Mouse (Mus musculus): ENCODE measurements around the gene Rufy4. TPM values are rescaled to one million over a fixed set of nuclear protein-coding genes. Genes with fewer than 3 reads are reported as not detected.

The Rufy4 gene
- polyA plus RNA-seq, 1 experiment from 2014 or later = 0.57 TPM

GRCm38 (mm10) chr1:74109670-74110069 is 15.7 kb upstream of the Rufy4 start:
- WGBS = 39% methylated on average over 2 of the region's 2 CpGs
- Histone ChIP-seq H3K9me3 (no peaks in the 10 kb centered on the region), H3K4me2 (no peak overlapping the region), H3K9ac (no peak overlapping the region), H3K36me3 (no peaks in the 10 kb centered on the region), H3K27me3 (no peaks in the 10 kb centered on the region), H3K4me1 (replicated peaks) (peaks cover 53% of the 10 kb centered on the region), H3K27ac (peak overlapping the region; percentile 15; the same call in 1 of the 2 replicates), H3K4me3 (no peak overlapping the region)
- no peak for ATAC-seq (ENCODE audit: low FRiP score)

DNA sequence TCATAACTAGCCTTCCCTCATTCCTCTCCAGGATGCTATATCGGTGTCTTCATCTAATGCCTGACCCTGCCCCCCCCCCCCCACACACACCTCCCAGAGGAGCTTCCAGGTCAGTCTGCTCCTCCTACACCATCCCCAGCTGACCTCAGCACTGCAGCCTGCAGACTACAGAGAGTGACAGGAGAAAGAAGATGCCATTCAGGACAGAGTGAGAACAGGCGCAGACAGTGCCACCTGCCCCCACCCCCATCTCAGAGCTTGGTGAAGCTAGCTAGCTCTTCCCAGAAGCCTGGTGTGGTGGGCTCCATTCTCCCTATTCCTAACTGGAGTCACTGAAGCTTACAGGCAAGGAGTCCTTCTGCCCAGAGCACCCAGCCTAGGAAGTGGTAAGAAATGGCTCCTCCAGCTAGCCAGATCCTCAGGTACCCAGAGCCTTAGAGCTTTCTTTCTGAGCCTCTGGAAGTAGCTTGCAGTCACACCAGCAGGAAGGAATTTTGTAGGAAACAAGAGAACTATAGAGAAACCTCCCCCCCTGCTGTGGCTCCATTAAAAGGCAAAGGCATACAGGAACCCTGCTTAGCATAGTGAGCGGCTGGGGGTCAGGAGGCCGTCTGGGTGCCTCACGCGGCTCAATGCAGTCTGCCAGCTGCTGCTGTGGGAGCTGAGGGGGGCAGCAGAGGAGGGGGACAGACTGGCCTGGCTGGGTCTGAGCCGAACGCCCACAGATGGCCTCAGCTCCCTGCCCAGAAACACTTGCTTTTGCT is 14.2 kb upstream of the Rufy4 start:
- Histone ChIP-seq H3K4me1 (replicated peaks) (peaks cover 48% of the 10 kb centered on the region), H3K9ac (0 out of 2 replicates have a peak overlapping the region, but pooled peaks have one; percentile 24), H3K4me2 (no peak overlapping the region), H3K9me3 (no peaks in the 10 kb centered on the region), H3K27ac (peak overlapping the region; percentile 85), H3K4me3 (no peak overlapping the region), H3K27me3 (no peaks in the 10 kb centered on the region), H3K36me3 (no peaks in the 10 kb centered on the region)
- ATAC-seq (ENCODE audit: low FRiP score) = peak; percentile 85
- 3% methylated on average over 8 of the region's 8 CpGs for WGBS

DNA sequence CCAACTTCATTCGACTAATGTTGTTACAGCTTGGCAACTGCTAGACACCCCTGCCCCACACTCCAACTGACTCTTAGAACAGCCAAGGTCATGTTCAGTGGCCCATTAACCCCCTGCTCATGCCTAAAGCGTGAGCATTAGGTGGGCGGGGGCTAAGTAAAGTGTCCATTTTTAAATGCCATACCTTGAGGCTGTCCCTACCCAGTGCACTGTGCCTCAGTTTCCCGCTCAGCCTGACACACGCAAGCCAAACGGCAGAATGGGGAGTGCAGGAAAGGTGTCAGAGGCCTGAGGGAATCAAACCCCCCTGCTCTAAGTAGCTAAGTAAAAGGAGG is 13.7 kb upstream of the Rufy4 start:
- 11% methylated on average over 6 of the region's 6 CpGs for WGBS
- no peak overlapping the region for H3K4me2 ChIP-seq
- H3K27ac ChIP-seq = peak overlapping the region; percentile 85
- no peak overlapping the region for H3K4me3 ChIP-seq
- H3K9me3 ChIP-seq = no peaks in the 10 kb centered on the region
- no peaks in the 10 kb centered on the region for H3K27me3 ChIP-seq
- no peaks in the 10 kb centered on the region for H3K36me3 ChIP-seq
- no peak overlapping the region for H3K9ac ChIP-seq
- ATAC-seq (ENCODE audit: low FRiP score) = no peak
- peaks cover 44% of the 10 kb centered on the region for H3K4me1 ChIP-seq (replicated peaks)

- Histone ChIP-seq H3K4me3 (no peak overlapping the region), H3K27ac (peak overlapping the region; percentile 18; the same call in 1 of the 2 replicates), H3K9ac (no peak overlapping the region), H3K9me3 (no peaks in the 10 kb centered on the region), H3K4me2 (no peak overlapping the region), H3K27me3 (no peaks in the 10 kb centered on the region), H3K36me3 (no peaks in the 10 kb centered on the region), H3K4me1 (replicated peaks) (peaks cover 41% of the 10 kb centered on the region)
- WGBS = 60% methylated on average over 3 of the region's 3 CpGs
- ATAC-seq (ENCODE audit: low FRiP score) = no peak
Measured at GRCm38 (mm10) chr1:74113071-74113470, 12.3 kb upstream of the Rufy4 start.

DNA sequence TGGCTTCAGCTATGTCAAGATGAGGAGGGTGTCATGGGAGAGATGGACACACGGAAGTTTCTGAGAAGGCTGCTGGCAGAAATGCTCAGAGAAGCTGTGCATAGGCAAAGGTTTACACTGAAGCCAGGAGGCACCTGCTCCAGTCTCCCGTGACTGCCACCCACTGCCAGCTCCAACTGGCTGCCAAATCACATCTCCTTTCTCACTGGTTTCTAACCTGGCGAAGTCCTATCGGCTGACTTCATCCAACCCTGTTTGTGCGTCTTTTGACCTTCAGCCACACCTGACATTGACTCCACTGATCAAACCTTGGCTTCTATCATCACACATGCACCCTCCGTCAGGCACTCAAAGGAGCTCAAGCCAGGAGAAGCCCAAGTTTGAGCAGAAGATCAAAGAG is 7.5 kb upstream of the Rufy4 start:
- H3K27ac ChIP-seq = no peak overlapping the region
- no peak overlapping the region for H3K4me2 ChIP-seq
- H3K9me3 ChIP-seq = no peaks in the 10 kb centered on the region
- H3K4me1 ChIP-seq (replicated peaks) = peaks cover 38% of the 10 kb centered on the region
- WGBS = 90% methylated on average over 6 of the region's 6 CpGs
- H3K9ac ChIP-seq = no peak overlapping the region
- peaks cover 12% of the 10 kb centered on the region for H3K27me3 ChIP-seq
- ATAC-seq (ENCODE audit: low FRiP score) = no peak
- H3K36me3 ChIP-seq = no peaks in the 10 kb centered on the region
- no peak overlapping the region for H3K4me3 ChIP-seq

GRCm38 (mm10) chr1:74119115-74119514 is 6.2 kb upstream of the Rufy4 start:
- WGBS = 94% methylated on average over 1 of the region's 1 CpGs
- Histone ChIP-seq H3K27ac (no peak overlapping the region), H3K4me3 (no peak overlapping the region), H3K4me1 (replicated peaks) (peaks cover 31% of the 10 kb centered on the region), H3K36me3 (no peaks in the 10 kb centered on the region), H3K9me3 (no peaks in the 10 kb centered on the region), H3K27me3 (peaks cover 23% of the 10 kb centered on the region), H3K9ac (no peak overlapping the region), H3K4me2 (no peak overlapping the region)
- ATAC-seq (ENCODE audit: low FRiP score) = peak; percentile 46; the same call in 1 of the 2 replicates

GRCm38 (mm10) chr1:74121138-74121537 is 4.2 kb upstream of the Rufy4 start:
- 88% methylated on average over 7 of the region's 7 CpGs for WGBS
- no peaks in the 10 kb centered on the region for H3K36me3 ChIP-seq

GRCm38 (mm10) chr1:74121821-74122576 is 3.3 kb upstream of the Rufy4 start:
- Histone ChIP-seq H3K9me3 (no peaks in the 10 kb centered on the region), H3K4me2 (peak overlapping the region; percentile 78), H3K4me1 (replicated peaks) (peaks cover 43% of the 10 kb centered on the region), H3K27me3 (peaks cover 42% of the 10 kb centered on the region), H3K4me3 (no peak overlapping the region; the same call in 1 of the 2 replicates), H3K27ac (0 out of 2 replicates have a peak overlapping the region, but pooled peaks have one; percentile 35), H3K36me3 (no peaks in the 10 kb centered on the region), H3K9ac (no peak overlapping the region)
- WGBS = 34% methylated on average over 9 of the region's 9 CpGs
- ATAC-seq (ENCODE audit: low FRiP score) = no peak

More at GRCm38 (mm10) chr1:74121138-74121537, 4.2 kb upstream of the Rufy4 start:
- peaks cover 39% of the 10 kb centered on the region for H3K27me3 ChIP-seq
- H3K27ac ChIP-seq = no peak overlapping the region
- ATAC-seq (ENCODE audit: low FRiP score) = no peak
- H3K9ac ChIP-seq = no peak overlapping the region
- peaks cover 43% of the 10 kb centered on the region for H3K4me1 ChIP-seq (replicated peaks)
- H3K4me3 ChIP-seq = no peak overlapping the region
- H3K4me2 ChIP-seq = no peak overlapping the region
- no peaks in the 10 kb centered on the region for H3K9me3 ChIP-seq

GRCm38 (mm10) chr1:74123215-74123614 is 2.1 kb upstream of the Rufy4 start:
- peak overlapping the region; percentile 49 for H3K4me3 ChIP-seq
- no peaks in the 10 kb centered on the region for H3K36me3 ChIP-seq
- H3K4me1 ChIP-seq (replicated peaks) = peaks cover 43% of the 10 kb centered on the region
- H3K4me2 ChIP-seq = peak overlapping the region; percentile 78
- no peak overlapping the region for H3K27ac ChIP-seq
- peaks cover 46% of the 10 kb centered on the region for H3K27me3 ChIP-seq
- H3K9ac ChIP-seq = no peak overlapping the region; the same call in 1 of the 2 replicates
- ATAC-seq (ENCODE audit: low FRiP score) = no peak
- 57% methylated on average over 8 of the region's 8 CpGs for WGBS
- no peaks in the 10 kb centered on the region for H3K9me3 ChIP-seq

GRCm38 (mm10) chr1:74124021-74124981 is 1.0 kb upstream of the Rufy4 start, which contains the start of gene Tns1:
Gene Tns1 (minus strand): TSS chr1:74124449.
- peak; percentile 62 for ATAC-seq (ENCODE audit: low FRiP score)
- Histone ChIP-seq H3K27me3 (peaks cover 46% of the 10 kb centered on the region), H3K9me3 (no peaks in the 10 kb centered on the region), H3K27ac (no peak within 1 kb of the TSS), H3K4me2 (peak within 1 kb of the TSS; percentile 78), H3K36me3 (no peaks in the 10 kb centered on the region), H3K4me3 (peak within 1 kb of the TSS; percentile 49), H3K4me1 (replicated peaks) (peaks cover 33% of the 10 kb centered on the region), H3K9ac (peak within 1 kb of the TSS; percentile 73)
- WGBS = under 1% methylated on average over 79 of the region's 84 CpGs

DNA sequence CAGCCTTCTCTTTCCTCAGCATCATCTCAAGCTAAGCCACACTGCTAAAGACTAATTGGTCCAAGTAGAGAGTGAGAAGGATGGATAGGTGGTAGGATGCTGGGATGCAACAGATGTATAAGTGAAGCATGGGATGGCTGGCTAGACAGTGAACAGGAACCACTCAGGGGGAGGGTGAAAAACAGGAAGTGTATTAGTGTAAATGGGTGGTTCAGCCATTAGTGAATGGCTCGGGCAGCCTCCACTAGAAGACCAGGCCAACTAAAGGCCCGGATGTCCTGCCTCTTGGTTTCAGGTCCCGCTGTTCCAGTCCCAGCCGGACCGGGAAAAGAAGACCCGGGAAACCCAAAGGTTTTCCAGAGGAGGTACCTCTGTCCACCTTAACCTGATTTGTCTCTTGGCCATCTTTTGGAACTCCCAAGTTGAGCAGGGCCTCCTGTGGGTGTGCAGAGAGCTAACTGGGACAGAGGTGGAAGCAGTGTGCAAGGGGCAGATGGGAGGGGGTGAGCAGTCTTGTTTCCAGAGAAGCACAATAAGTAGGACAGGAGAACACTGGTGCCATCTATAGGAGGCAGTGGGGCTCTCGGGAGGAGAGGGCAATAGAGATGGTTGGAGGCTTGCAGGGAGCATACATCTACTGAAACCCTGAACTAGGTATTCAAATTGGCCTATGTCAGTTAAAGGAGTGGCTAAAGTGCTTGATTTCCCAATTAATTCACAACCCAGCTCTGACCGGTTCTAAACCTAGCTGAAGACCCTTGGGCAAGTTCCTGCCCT is 5.7 kb downstream of the Rufy4 start:
- no peak overlapping the region for H3K4me2 ChIP-seq
- no peaks in the 10 kb centered on the region for H3K9me3 ChIP-seq
- 90% methylated on average over 8 of the region's 8 CpGs for WGBS
- ATAC-seq (ENCODE audit: low FRiP score) = no peak
- no peak overlapping the region for H3K27ac ChIP-seq
- no peak overlapping the region for H3K9ac ChIP-seq
- no peaks in the 10 kb centered on the region for H3K36me3 ChIP-seq
- peaks cover 8% of the 10 kb centered on the region for H3K27me3 ChIP-seq
- H3K4me3 ChIP-seq = no peak overlapping the region
- H3K4me1 ChIP-seq (replicated peaks) = no peaks in the 10 kb centered on the region

Measured in hindbrain, embryonic 13.5 days (tissue).